Mouse (Mus musculus) spleen, embryonic (tissue): Measurements from ENCODE around the gene Crhbp.

Experiments used
- CTCF ChIA-PET: fragments of 350-600 bp; sonication (Branson Sonifier 250); formaldehyde crosslinking; loops from one replicate; lab custom pipeline; 2022; lab: Charles Lee

Gene Crhbp

GRCm38 (mm10) chr13:95419204-95419749, 25.4 kb downstream of the Crhbp start:
- CTCF ChIA-PET: interaction anchor here (0.7 kb wide), 1 partner anchor 1419 kb away, joined by 3 read pairs; no protein-coding TSS in a partner anchor

DNA sequence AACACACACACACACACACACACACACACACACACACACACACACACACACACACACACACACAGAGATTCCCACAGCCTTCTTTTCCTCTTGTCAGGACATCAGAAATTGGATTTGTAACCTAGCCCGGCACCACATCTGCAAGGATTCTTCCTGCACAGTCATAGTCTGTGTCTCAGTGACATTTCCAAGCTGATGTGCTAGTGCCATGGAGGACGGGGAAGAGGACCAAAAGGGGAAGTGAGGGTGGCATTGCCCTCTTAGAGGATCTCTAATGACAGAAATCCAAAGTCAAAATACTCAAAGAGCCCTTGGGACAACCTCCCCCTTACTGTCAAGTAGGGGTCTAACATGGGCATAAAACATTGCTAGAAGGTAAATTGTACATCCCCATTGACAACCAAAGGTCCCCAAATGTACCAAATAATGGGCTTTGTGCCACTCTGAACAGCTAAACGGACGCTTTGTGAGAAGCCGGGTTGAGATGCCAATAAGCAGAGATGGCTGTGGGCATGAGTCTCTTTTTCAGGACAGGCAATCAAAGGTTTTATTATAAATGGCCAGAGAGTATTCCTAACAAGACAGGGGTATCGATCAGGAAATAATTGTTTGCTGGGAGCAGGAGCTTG, 26.0 kb downstream of the Crhbp start:
- CTCF ChIA-PET: no interaction called here

DNA sequence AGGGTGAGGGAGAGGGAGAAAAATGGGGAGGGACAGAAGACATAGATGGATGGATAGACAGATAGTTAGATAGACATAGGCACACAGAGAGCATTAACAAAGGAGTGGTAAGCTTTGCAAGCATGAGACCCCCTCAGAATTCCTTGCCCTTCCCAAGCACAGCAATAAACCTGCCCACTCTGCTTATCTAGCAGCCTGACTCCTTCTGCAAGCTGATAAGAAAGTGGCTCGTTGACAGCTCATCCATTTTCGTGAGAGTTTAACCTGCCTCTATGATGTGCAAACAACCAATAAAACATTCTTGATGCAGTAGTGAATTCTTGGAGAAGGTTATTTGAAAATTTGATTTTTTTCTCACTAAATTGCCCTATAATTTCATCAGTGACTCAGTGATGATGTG, 32.5 kb downstream of the Crhbp start:
- CTCF ChIA-PET: interaction anchor here (0.6 kb wide), 1 partner anchor 63 kb away, joined by 5 read pairs; no protein-coding TSS in a partner anchor

DNA sequence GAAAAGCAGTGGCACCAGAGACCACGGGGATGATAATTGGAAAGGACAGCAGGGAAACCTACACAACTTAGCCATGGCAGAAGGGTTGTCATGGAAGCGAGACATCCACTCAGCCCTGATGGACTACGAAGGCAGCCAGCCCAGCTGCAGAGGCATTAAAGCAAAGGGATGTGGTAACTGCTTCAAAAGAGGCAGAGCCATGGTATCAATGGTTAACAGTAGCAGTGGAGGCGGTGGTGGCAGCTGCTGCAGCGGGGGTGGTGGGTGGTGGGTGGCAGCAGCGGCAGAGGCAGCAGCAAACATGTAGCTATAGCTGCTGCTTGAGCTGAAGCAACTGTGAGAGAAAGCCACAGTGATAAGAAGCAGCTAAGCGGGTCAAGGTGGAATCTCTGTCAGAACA, 51.5 kb downstream of the Crhbp start:
- CTCF ChIA-PET: no interaction called here

DNA sequence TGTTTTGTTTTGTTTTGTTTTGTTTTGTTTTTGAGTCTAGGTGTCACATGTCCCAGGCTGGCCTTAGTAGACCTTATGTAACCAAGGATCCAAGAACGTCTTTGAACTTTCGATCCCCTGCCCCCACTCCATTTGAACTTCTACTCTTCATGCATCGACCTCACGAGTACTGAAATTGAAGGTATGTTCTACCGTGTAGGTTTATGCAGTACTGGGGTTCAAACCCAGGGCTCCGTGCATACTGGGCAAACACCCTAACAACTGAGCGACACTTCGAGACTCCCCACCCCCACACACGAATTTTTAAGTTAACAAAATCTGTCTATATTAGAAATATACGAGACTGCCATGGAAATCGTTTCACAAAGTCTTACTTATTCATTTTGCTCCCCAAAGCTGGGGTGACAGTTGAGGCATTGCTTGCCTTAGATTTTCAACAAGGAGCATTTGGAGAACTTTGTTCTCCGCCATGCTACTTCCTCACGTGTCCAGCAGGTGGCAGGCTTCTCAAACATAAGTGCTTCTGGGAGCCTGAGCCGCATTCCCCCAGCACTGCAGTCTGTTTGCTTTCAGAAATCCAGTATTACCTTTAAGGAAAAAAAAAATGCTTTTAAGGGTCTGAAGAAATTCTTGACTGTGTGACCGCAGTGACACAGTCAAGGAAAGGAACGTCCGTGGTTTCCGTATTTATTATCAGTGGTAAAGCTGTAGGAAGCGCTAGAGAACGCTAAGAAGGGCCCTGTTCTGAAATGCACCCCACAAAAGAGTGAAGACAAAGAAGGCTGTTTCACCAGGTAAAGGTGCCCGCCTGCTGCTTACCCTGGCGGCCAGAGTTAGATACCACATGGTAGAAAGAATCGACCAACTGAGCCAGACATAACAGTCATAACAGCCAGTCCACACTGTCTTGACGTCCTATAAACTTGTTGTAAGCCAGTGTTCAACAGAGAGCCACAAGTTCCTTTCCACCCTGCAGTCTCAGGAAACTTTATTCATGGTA, 54.6 kb downstream of the Crhbp start:
- CTCF ChIA-PET: interaction anchor here (0.6 to 1.0 kb wide), 4 partner anchors 87 to 1070 kb away, joined by 3 to 5 read pairs (median 4); no protein-coding TSS in a partner anchor

- CTCF ChIA-PET: no interaction called here
These were observed 56.5 kb downstream of the Crhbp start for GRCm38 (mm10) chr13:95388226-95388625.

DNA sequence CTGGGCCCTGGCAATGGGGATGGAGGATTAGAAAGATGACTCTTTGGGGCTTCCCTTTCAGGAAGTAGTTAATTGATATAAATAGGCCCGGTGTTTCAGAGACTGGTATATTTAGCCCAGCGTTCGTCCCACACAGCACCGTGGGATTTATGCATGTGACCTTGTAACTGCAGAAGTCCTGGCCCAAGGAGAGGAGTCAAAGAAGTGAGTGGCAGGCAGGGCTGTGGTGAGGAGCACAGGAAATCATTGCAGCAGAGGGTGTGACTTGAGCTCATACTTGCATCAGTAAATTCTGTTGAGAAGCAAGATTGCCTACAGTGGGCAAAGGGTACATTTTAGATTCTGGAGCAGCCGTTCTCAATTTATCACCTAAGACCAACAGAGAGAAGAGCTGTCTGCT, 62.3 kb downstream of the Crhbp start:
- CTCF ChIA-PET: no interaction called here
